Mouse (Mus musculus): ENCODE measurements around the gene Srsf6.

GRCm38 (mm10) chr2:162889191-162889590 lies 42.1 kb upstream of the Srsf6 start:
- TF ChIP-seq GATA1 (IDR thresholded peaks at IDR 0.05; ENCODE audit: low read length) (no peak), TAL1 (IDR thresholded peaks at IDR 0.05; ENCODE audit: low read length) (no peak)

All from erythroblast, embryonic 14.5 days (primary cell).